Mouse (Mus musculus) liver (tissue): Measurements from ENCODE around the gene Dlg4.
"Not testable (repeated sequence)": the region's sequence is repeated elsewhere in the genome, so short reads cannot be mapped to it uniquely, and the experiment has no call there.

Source experiments
- DNase-seq: peaks from one replicate; pipeline ENCODE4 v3.0.0-alpha.2; 2020; ENCODE audit warnings: mixed read lengths

Dlg4 gene

GRCm38 (mm10) chr11:70053898-70054570 is 37.3 kb downstream of the Dlg4 start, which contains the start of gene Asgr1:
Asgr1 (plus strand) TSS chr11:70054085.
- no peak for DNase-seq

GRCm38 (mm10) chr11:70055618-70056214 is 39.0 kb downstream of the Dlg4 start:
- peak; percentile 76 for DNase-seq

- DNase-seq = no peak
These were observed 41.1 kb downstream of the Dlg4 start for GRCm38 (mm10) chr11:70057805-70058204.

GRCm38 (mm10) chr11:70059930-70060329 is 43.2 kb downstream of the Dlg4 start:
- no peak for DNase-seq

- DNase-seq = no peak
These were observed 46.3 kb downstream of the Dlg4 start for GRCm38 (mm10) chr11:70063053-70063452.

GRCm38 (mm10) chr11:70066701-70067100 is 50.0 kb downstream of the Dlg4 start:
- no peak for DNase-seq

- DNase-seq = no peak
These were observed 51.5 kb downstream of the Dlg4 start for GRCm38 (mm10) chr11:70068245-70068644.

- no peak for DNase-seq
These were observed 53.3 kb downstream of the Dlg4 start for GRCm38 (mm10) chr11:70070057-70070456.

GRCm38 (mm10) chr11:70070603-70071002 is 53.9 kb downstream of the Dlg4 start:
- not testable (repeated sequence) for DNase-seq

- peak; percentile 89 for DNase-seq
These were observed 57.8 kb downstream of the Dlg4 start for GRCm38 (mm10) chr11:70074379-70075071.

- DNase-seq = peak; percentile 89
These were observed 58.8 kb downstream of the Dlg4 start for GRCm38 (mm10) chr11:70075581-70075980.

- DNase-seq = no peak
These were observed 60.7 kb downstream of the Dlg4 start for GRCm38 (mm10) chr11:70077441-70077840.

GRCm38 (mm10) chr11:70079175-70079574 is 62.4 kb downstream of the Dlg4 start:
- DNase-seq = peak; percentile 27

GRCm38 (mm10) chr11:70079928-70080327 is 63.2 kb downstream of the Dlg4 start:
- no peak for DNase-seq

GRCm38 (mm10) chr11:70080803-70081590 is 64.3 kb downstream of the Dlg4 start:
- no peak for DNase-seq

GRCm38 (mm10) chr11:70084563-70084962 is 67.8 kb downstream of the Dlg4 start:
- no peak for DNase-seq

GRCm38 (mm10) chr11:70091986-70092783 is 75.4 kb downstream of the Dlg4 start, which contains the start of gene Asgr2:
Asgr2 (plus strand) TSS chr11:70092644.
- DNase-seq = peak; percentile 50
